ENCODE assay signal across 17 mouse cellular contexts in the genomic region with DNA sequence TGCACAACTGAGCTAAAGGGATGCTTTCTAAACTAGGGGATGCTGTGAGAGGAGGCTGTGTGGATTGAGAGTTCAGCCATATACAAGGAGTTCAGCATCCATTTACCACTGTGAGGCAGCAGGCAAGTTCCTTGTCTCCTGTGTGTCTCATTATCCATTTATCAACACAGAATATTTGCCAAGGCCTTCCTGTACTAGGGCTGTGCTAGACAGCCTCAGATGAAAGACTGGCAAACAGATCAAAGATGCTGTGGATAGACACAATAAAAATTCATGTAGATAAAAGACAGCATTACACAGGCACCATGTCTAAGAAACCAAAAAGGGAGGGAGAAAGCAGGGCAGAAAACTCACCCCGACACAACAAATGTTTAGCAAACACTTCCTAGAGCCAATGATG.
A peak's percentile ranks its signal among the peaks of the same experiment; 100 is the strongest.
DNase-seq lines count a peak whose midpoint lies in the region; ATAC-seq and TF ChIP-seq lines count a peak whose summit lies in the region.
"Had no signal": no experiment of that assay in that cellular context is flagged by ENCODE, and none has a peak within 500 bp of the region (broad histone marks: within the 10 kb centered on the region; RNA-seq: fewer than 3 reads in every experiment).

No protein-coding gene starts in this region.

- no peaks in the 10 kb centered on the region for H3K36me3 ChIP-seq in midbrain, embryonic 14.5 days (ENCODE audit: control insufficient read depth, insufficient read depth, low read length)
- no peaks in the 10 kb centered on the region for H3K36me3 ChIP-seq in midbrain, embryonic 11.5 days (ENCODE audit: control insufficient read depth, insufficient read depth, low read length)
- H3K36me3 ChIP-seq in midbrain, embryonic 16.5 days (ENCODE audit: control insufficient read depth, insufficient read depth, low read length) = no peaks in the 10 kb centered on the region
- no peaks in the 10 kb centered on the region for H3K36me3 ChIP-seq in midbrain, postnatal 0 days (ENCODE audit: insufficient read depth, low read length)
- H3K36me3 ChIP-seq: embryonic facial prominence, embryonic 10.5 days; embryonic facial prominence, embryonic 12.5 days; forebrain, embryonic 15.5 days had no signal

- no peak overlapping the region for H3K27ac ChIP-seq in midbrain, embryonic 14.5 days (replicated peaks; ENCODE audit: low read depth, low read length)
- no peak overlapping the region for H3K27ac ChIP-seq in midbrain, embryonic 11.5 days (ENCODE audit: low read depth, low read length)
- H3K27ac ChIP-seq in midbrain, embryonic 16.5 days (ENCODE audit: low read length) = no peak overlapping the region
- H3K27ac ChIP-seq in midbrain, postnatal 0 days (ENCODE audit: low read depth, low read length) = no peak overlapping the region
- H3K27ac ChIP-seq: embryonic facial prominence, embryonic 10.5 days; embryonic facial prominence, embryonic 12.5 days; forebrain, embryonic 13.5 days; forebrain, embryonic 15.5 days had no signal

- H3K4me3 ChIP-seq in midbrain, embryonic 14.5 days (replicated peaks; ENCODE audit: low read depth, low read length) = no peak overlapping the region
- no peak overlapping the region for H3K4me3 ChIP-seq in midbrain, embryonic 11.5 days (ENCODE audit: low read depth, low read length)
- H3K4me3 ChIP-seq in midbrain, embryonic 16.5 days (ENCODE audit: low read depth, low read length) = no peak overlapping the region
- no peak overlapping the region for H3K4me3 ChIP-seq in midbrain, postnatal 0 days (ENCODE audit: low read depth, low read length)
- H3K4me3 ChIP-seq: embryonic facial prominence, embryonic 10.5 days; embryonic facial prominence, embryonic 12.5 days; forebrain, embryonic 13.5 days; forebrain, embryonic 15.5 days had no signal

- WGBS in midbrain, embryonic 14.5 days = 84% methylated on average over 1 of the region's 1 CpGs
- 97% methylated on average over 1 of the region's 1 CpGs for WGBS in midbrain, embryonic 11.5 days
- WGBS in midbrain, embryonic 16.5 days = 69% methylated on average over 1 of the region's 1 CpGs
- 77% methylated on average over 1 of the region's 1 CpGs for WGBS in midbrain, postnatal 0 days

- H3K9ac ChIP-seq in midbrain, embryonic 14.5 days (replicated peaks; ENCODE audit: low read length) = no peak overlapping the region
- no peak overlapping the region for H3K9ac ChIP-seq in midbrain, embryonic 11.5 days (ENCODE audit: low read length)
- no peak overlapping the region for H3K9ac ChIP-seq in midbrain, embryonic 16.5 days (ENCODE audit: low read depth, low read length)
- H3K9ac ChIP-seq in midbrain, postnatal 0 days (replicated peaks; ENCODE audit: low read length, poor library complexity, severe bottlenecking) = no peak overlapping the region
- H3K9ac ChIP-seq: embryonic facial prominence, embryonic 12.5 days; forebrain, embryonic 13.5 days; forebrain, embryonic 15.5 days; forebrain, postnatal 0 days had no signal

- no peaks in the 10 kb centered on the region for H3K27me3 ChIP-seq in midbrain, embryonic 14.5 days (ENCODE audit: control insufficient read depth, insufficient read depth, low read length)
- H3K27me3 ChIP-seq in midbrain, embryonic 11.5 days (ENCODE audit: control insufficient read depth, insufficient read depth, low read length) = no peaks in the 10 kb centered on the region
- H3K27me3 ChIP-seq in midbrain, embryonic 16.5 days (ENCODE audit: control insufficient read depth, insufficient read depth, low read depth, low read length) = no peaks in the 10 kb centered on the region
- H3K27me3 ChIP-seq in midbrain, postnatal 0 days (ENCODE audit: insufficient read depth, low read length) = no peaks in the 10 kb centered on the region
- H3K27me3 ChIP-seq: embryonic facial prominence, embryonic 12.5 days; forebrain, embryonic 13.5 days; forebrain, embryonic 15.5 days had no signal

- TF ChIP-seq CTCF in midbrain, postnatal 0 days (IDR thresholded peaks at IDR 0.05) = no peak

- H3K4me2 ChIP-seq in midbrain, embryonic 14.5 days (ENCODE audit: low read length) = no peak overlapping the region
- H3K4me2 ChIP-seq in midbrain, embryonic 11.5 days = no peak overlapping the region
- no peak overlapping the region for H3K4me2 ChIP-seq in midbrain, embryonic 16.5 days (ENCODE audit: low read length)
- no peak overlapping the region for H3K4me2 ChIP-seq in midbrain, postnatal 0 days (ENCODE audit: low read depth, low read length, poor library complexity, severe bottlenecking)
- H3K4me2 ChIP-seq: embryonic facial prominence, embryonic 12.5 days; forebrain, embryonic 13.5 days; forebrain, embryonic 15.5 days had no signal

- H3K9me3 ChIP-seq in midbrain, embryonic 14.5 days (ENCODE audit: control insufficient read depth, low read length) = peaks cover 4% of the 10 kb centered on the region; the same call in 1 of the 2 replicates
- H3K9me3 ChIP-seq in midbrain, embryonic 11.5 days (ENCODE audit: control insufficient read depth, low read length) = no peaks in the 10 kb centered on the region
- H3K9me3 ChIP-seq in midbrain, embryonic 16.5 days (replicated peaks; ENCODE audit: control insufficient read depth, low read length, poor library complexity, severe bottlenecking) = no peaks in the 10 kb centered on the region
- H3K9me3 ChIP-seq in midbrain, postnatal 0 days (ENCODE audit: low read length) = no peaks in the 10 kb centered on the region
- H3K9me3 ChIP-seq: embryonic facial prominence, embryonic 10.5 days; embryonic facial prominence, embryonic 12.5 days; forebrain, embryonic 13.5 days; forebrain, embryonic 15.5 days had no signal

- DNase-seq in midbrain, embryonic 14.5 days = peak; percentile 15
- no peak for DNase-seq in midbrain, embryonic 11.5 days (ENCODE audit: low spot score, missing footprints)
- no peak for DNase-seq in midbrain, postnatal 0 days (ENCODE audit: low spot score)
- no peak for DNase-seq in left cerebral cortex, adult 9 months (ENCODE audit: low spot score in 2 of 2)
- DNase-seq: adrenal gland, adult 8-10 months; adrenal gland, postnatal 25 days; cerebellum, adult 11-12 months; cerebellum, adult 2 months; cerebellum, adult 9-10 months; cerebellum, postnatal 10 days; cerebellum, postnatal 25 days; forebrain, postnatal 0 days had no signal

- ATAC-seq in midbrain, embryonic 14.5 days (ENCODE audit: low FRiP score, low TSS enrichment) = no peak
- ATAC-seq in midbrain, embryonic 11.5 days (ENCODE audit: low FRiP score) = no peak
- ATAC-seq in midbrain, embryonic 16.5 days = peak; percentile 60; the same call in 1 of the 2 replicates
- no peak for ATAC-seq in midbrain, postnatal 0 days (ENCODE audit: low FRiP score)
- ATAC-seq: forebrain, embryonic 13.5 days; forebrain, embryonic 15.5 days; forebrain, postnatal 0 days had no signal

- no peaks in the 10 kb centered on the region for H3K4me1 ChIP-seq in midbrain, embryonic 14.5 days (ENCODE audit: control insufficient read depth, insufficient read depth, low read length)
- no peaks in the 10 kb centered on the region for H3K4me1 ChIP-seq in midbrain, embryonic 11.5 days (ENCODE audit: control insufficient read depth, insufficient read depth, low read length)
- no peaks in the 10 kb centered on the region for H3K4me1 ChIP-seq in midbrain, embryonic 16.5 days (ENCODE audit: control insufficient read depth, insufficient read depth, low read length)
- no peaks in the 10 kb centered on the region for H3K4me1 ChIP-seq in midbrain, postnatal 0 days (ENCODE audit: insufficient read depth, low read length)
- H3K4me1 ChIP-seq: embryonic facial prominence, embryonic 10.5 days; embryonic facial prominence, embryonic 12.5 days; forebrain, embryonic 13.5 days; forebrain, embryonic 15.5 days had no signal
